In genomic region chr9:47439506-47439905, GRCm38 (mm10) we compare ENCODE assay signal across 9 mouse cellular contexts.
DNase-seq lines count a peak whose midpoint lies in the region; ATAC-seq and TF ChIP-seq lines count a peak whose summit lies in the region.
"Had no signal": no experiment of that assay in that cellular context is flagged by ENCODE, and none has a peak within 500 bp of the region (broad histone marks: within the 10 kb centered on the region; RNA-seq: fewer than 3 reads in every experiment).

No protein-coding gene starts in this region.

- peak overlapping the region; percentile 27 for H3K4me3 ChIP-seq in heart, embryonic 15.5 days
- peak overlapping the region; percentile 2 for H3K4me3 ChIP-seq in forebrain, embryonic 16.5 days (replicated peaks; ENCODE audit: low read length)
- H3K4me3 ChIP-seq in midbrain, embryonic 10.5 days: peak overlapping the region; percentile 40
- no peak overlapping the region for H3K4me3 ChIP-seq in thymus, adult 2 months (ENCODE audit: control insufficient read depth, insufficient read depth, low read length)

- intact Hi-C loops in heart, postnatal 25 days (cut with DNase I): no loop called here

- no peak for DNase-seq in heart, postnatal 25 days (ENCODE audit: low spot score)
- DNase-seq in R1 (ENCODE audit: low read depth, low spot score): peak; percentile 27
- DNase-seq in midbrain, embryonic 10.5 days (ENCODE audit: low spot score): no peak
- DNase-seq in thymus, adult 2 months: no peak
- no peak for DNase-seq in right cerebral cortex, postnatal 36 days (ENCODE audit: low spot score in 2 of 2)

- TF ChIP-seq POLR2A in thymus, adult 2 months (IDR thresholded peaks at IDR 0.05; ENCODE audit: control insufficient read depth, extremely low read depth, insufficient read depth, low read length, poor library complexity): no peak

- H3K36me3 ChIP-seq in heart, embryonic 15.5 days: no peaks in the 10 kb centered on the region
- no peaks in the 10 kb centered on the region for H3K36me3 ChIP-seq in forebrain, embryonic 16.5 days (ENCODE audit: control insufficient read depth, insufficient read depth)
- H3K36me3 ChIP-seq in midbrain, embryonic 10.5 days: no peaks in the 10 kb centered on the region
- H3K36me3 ChIP-seq in thymus, adult 2 months (ENCODE audit: control insufficient read depth, insufficient read depth, low read length): no peaks in the 10 kb centered on the region
- H3K36me3 ChIP-seq: G1E had no signal

- 31% methylated on average over 11 of the region's 11 CpGs for WGBS in heart, embryonic 15.5 days
- WGBS in forebrain, embryonic 16.5 days: 30% methylated on average over 11 of the region's 11 CpGs
- 34% methylated on average over 11 of the region's 11 CpGs for WGBS in midbrain, embryonic 10.5 days
- WGBS in thymus, adult 2 months: 44% methylated on average over 11 of the region's 11 CpGs

- no peak overlapping the region for H3K9ac ChIP-seq in heart, embryonic 15.5 days
- H3K9ac ChIP-seq in forebrain, embryonic 16.5 days (replicated peaks; ENCODE audit: low read depth, low read length): peak overlapping the region; percentile 6; the same call in 1 of the 2 replicates

- H3K4me1 ChIP-seq in heart, embryonic 15.5 days (replicated peaks): peaks cover 8% of the 10 kb centered on the region; the same call in 1 of the 2 replicates
- no peaks in the 10 kb centered on the region for H3K4me1 ChIP-seq in forebrain, embryonic 16.5 days (replicated peaks; ENCODE audit: control insufficient read depth, insufficient read depth, low read length)
- peaks cover 29% of the 10 kb centered on the region for H3K4me1 ChIP-seq in midbrain, embryonic 10.5 days
- no peaks in the 10 kb centered on the region for H3K4me1 ChIP-seq in thymus, adult 2 months (replicated peaks; ENCODE audit: control insufficient read depth, insufficient read depth, low read length)

- no peaks in the 10 kb centered on the region for H3K9me3 ChIP-seq in heart, embryonic 15.5 days (replicated peaks)
- H3K9me3 ChIP-seq in forebrain, embryonic 16.5 days (ENCODE audit: control insufficient read depth, low read length): no peaks in the 10 kb centered on the region
- H3K9me3 ChIP-seq in midbrain, embryonic 10.5 days (replicated peaks): no peaks in the 10 kb centered on the region

- peak overlapping the region; percentile 48 for H3K4me2 ChIP-seq in heart, embryonic 15.5 days
- H3K4me2 ChIP-seq in forebrain, embryonic 16.5 days (ENCODE audit: low read length): peak overlapping the region; percentile 46

- peaks cover 91% of the 10 kb centered on the region for H3K27me3 ChIP-seq in heart, embryonic 15.5 days
- H3K27me3 ChIP-seq in forebrain, embryonic 16.5 days (replicated peaks; ENCODE audit: control insufficient read depth, insufficient read depth, low read length): no peaks in the 10 kb centered on the region
- H3K27me3 ChIP-seq in midbrain, embryonic 10.5 days (ENCODE audit: low read depth, poor library complexity, severe bottlenecking): peaks cover 61% of the 10 kb centered on the region
- no peaks in the 10 kb centered on the region for H3K27me3 ChIP-seq in thymus, adult 2 months (ENCODE audit: control insufficient read depth, insufficient read depth, low read length)

- H3K27ac ChIP-seq in heart, embryonic 15.5 days: no peak overlapping the region
- no peak overlapping the region for H3K27ac ChIP-seq in forebrain, embryonic 16.5 days (ENCODE audit: low read length)
- no peak overlapping the region for H3K27ac ChIP-seq in midbrain, embryonic 10.5 days (replicated peaks)
- H3K27ac ChIP-seq in thymus, adult 2 months (ENCODE audit: control insufficient read depth, insufficient read depth, low read length): no peak overlapping the region

- no peak for ATAC-seq in heart, embryonic 15.5 days (replicated peaks; ENCODE audit: insufficient number of reproducible peaks, insufficient read depth, low FRiP score, low read depth)
- no peak for ATAC-seq in forebrain, embryonic 16.5 days
- ATAC-seq in megakaryocyte progenitor cell, adult 5-6 weeks (replicated peaks; ENCODE audit: poor library complexity): no peak

- TF ChIP-seq CTCF in thymus, adult 2 months (IDR thresholded peaks at IDR 0.05; ENCODE audit: borderline replicate concordance, control insufficient read depth, extremely low read depth, insufficient read depth, low read length, poor library complexity): no peak
